Mouse (Mus musculus) lung, embryonic 15.5 days (tissue): ENCODE data around the gene Atp6v0a4. TPM values are rescaled to one million over a fixed set of nuclear protein-coding genes. Genes with fewer than 3 reads are reported as not detected.

ENCODE experiments used
- ATAC-seq: fragments of 200-750 bp; cut with Nextera tagmentation; 2 replicates; pipeline ENCODE4 v1.8.0; 2017; ENCODE audit warnings: moderate number of reproducible peaks, borderline replicate concordance; ENCODE audit not compliant: low FRiP score, low TSS enrichment; ENCODE audit errors: extremely low read depth
- H3K27ac ChIP-seq: fragments of 300-500 bp; sonication (generic); 2 replicates; pipeline ENCODE4 v1.5.1; 2015; ENCODE audit warnings: moderate library complexity, mild to moderate bottlenecking, inconsistent platforms
- H3K27me3 ChIP-seq: fragments of 300-500 bp; sonication (generic); 2 replicates; pipeline ENCODE4 v1.6.1; 2015; ENCODE audit warnings: inconsistent platforms
- H3K36me3 ChIP-seq: fragments of 300-500 bp; sonication (generic); 2 replicates; pipeline ENCODE4 v1.6.1; 2015; ENCODE audit warnings: inconsistent platforms
- H3K4me1 ChIP-seq: fragments of 300-500 bp; sonication (generic); 2 replicates; pipeline ENCODE4 v1.6.1; 2015; ENCODE audit warnings: inconsistent platforms
- H3K4me2 ChIP-seq: fragments of 300-500 bp; sonication (generic); 2 replicates; pipeline ENCODE4 v1.6.1; 2015; ENCODE audit warnings: inconsistent platforms, mild to moderate bottlenecking, moderate library complexity
- H3K4me3 ChIP-seq: fragments of 300-500 bp; sonication (generic); 2 replicates; pipeline ENCODE4 v1.5.1; 2015; ENCODE audit warnings: mild to moderate bottlenecking, inconsistent platforms
- H3K9ac ChIP-seq: fragments of 300-500 bp; sonication (generic); 2 replicates; pipeline ENCODE4 v1.6.1; 2015; ENCODE audit warnings: inconsistent platforms
- H3K9me3 ChIP-seq: fragments of 300-500 bp; sonication (generic); 2 replicates; pipeline ENCODE4 v1.6.1; 2016; ENCODE audit warnings: inconsistent platforms
- WGBS: fragments of 180-500 bp; shearing (Covaris S2); methylation state at CpG from one replicate; pipeline ENCODE4 v1.1.7; 2015; 5-methylcytosine and 5-hydroxymethylcytosine counted together
- polyA plus RNA-seq: library from polyadenylated mRNA; unstranded; fragments of >200 nt; fragmentation: Nextera tagmentation; extraction: Ambion mirVana; gene quantifications from 2 replicates; pipeline ENCODE4 v1.2.1, GENCODE M21; 2015

Atp6v0a4 gene
- polyA plus RNA-seq, 1 experiment from 2014 or later: 5.9 TPM

GRCm38 (mm10) chr6:38148626-38149025, 24.2 kb upstream of the Atp6v0a4 start:
- ATAC-seq: no peak
- Histone ChIP-seq H3K9me3 (no peaks in the 10 kb centered on the region), H3K27ac (no peak overlapping the region), H3K4me3 (no peak overlapping the region), H3K36me3 (0 out of 2 replicates have a peak, but pooled peaks cover 2% of the 10 kb centered on the region), H3K4me2 (no peak overlapping the region), H3K4me1 (peaks cover 30% of the 10 kb centered on the region), H3K9ac (no peak overlapping the region), H3K27me3 (no peaks in the 10 kb centered on the region)
- 88% methylated on average over 10 of the region's 10 CpGs for WGBS

GRCm38 (mm10) chr6:38147301-38147700, 22.9 kb upstream of the Atp6v0a4 start:
- ATAC-seq: no peak
- Histone ChIP-seq H3K27ac (no peak overlapping the region), H3K4me3 (no peak overlapping the region), H3K27me3 (no peaks in the 10 kb centered on the region), H3K36me3 (0 out of 2 replicates have a peak, but pooled peaks cover 2% of the 10 kb centered on the region), H3K9me3 (no peaks in the 10 kb centered on the region), H3K4me2 (no peak overlapping the region), H3K9ac (no peak overlapping the region), H3K4me1 (peaks cover 33% of the 10 kb centered on the region)
- 89% methylated on average over 5 of the region's 5 CpGs for WGBS

DNA sequence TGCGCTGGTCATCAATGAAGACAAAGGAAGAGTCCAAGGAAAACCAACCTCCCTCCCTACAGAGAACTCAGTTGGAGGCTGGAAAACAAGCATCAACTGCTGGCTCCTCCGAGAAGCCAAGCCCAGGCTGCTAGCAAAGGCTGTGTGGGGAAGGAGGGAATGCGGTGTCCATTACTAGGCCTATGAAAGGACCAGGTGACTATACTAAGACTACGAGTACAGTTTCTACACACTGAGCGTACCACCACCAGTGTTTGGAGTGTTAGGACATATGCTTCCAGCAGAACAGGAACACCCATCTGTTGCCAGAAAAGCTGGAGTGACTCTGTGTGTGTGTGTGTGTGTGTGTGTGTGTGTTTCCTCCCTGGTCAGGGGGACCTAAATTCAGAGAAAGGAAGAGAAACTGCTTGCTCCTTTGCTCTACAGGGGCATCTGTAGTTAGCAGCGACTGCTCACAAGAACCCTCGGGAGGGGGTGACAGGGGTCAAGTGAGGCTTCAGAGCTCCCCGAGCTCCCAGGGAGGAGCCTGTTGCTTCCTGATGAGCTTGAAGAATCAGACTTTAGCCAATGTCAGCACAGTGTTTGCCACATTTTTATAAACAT, 21.2 kb upstream of the Atp6v0a4 start:
- Histone ChIP-seq H3K4me1 (peaks cover 33% of the 10 kb centered on the region), H3K27me3 (no peaks in the 10 kb centered on the region), H3K4me2 (no peak overlapping the region), H3K4me3 (no peak overlapping the region), H3K36me3 (peaks cover 5% of the 10 kb centered on the region; the same call in 1 of the 2 replicates), H3K9ac (no peak overlapping the region), H3K27ac (peak overlapping the region; percentile 57), H3K9me3 (no peaks in the 10 kb centered on the region)
- WGBS: 47% methylated on average over 8 of the region's 8 CpGs
- peak; percentile 32; the same call in 1 of the 2 replicates for ATAC-seq

GRCm38 (mm10) chr6:38144161-38144998, 20.0 kb upstream of the Atp6v0a4 start:
- Histone ChIP-seq H3K4me3 (no peak overlapping the region), H3K9ac (no peak overlapping the region), H3K4me2 (no peak overlapping the region), H3K27me3 (no peaks in the 10 kb centered on the region), H3K4me1 (peaks cover 33% of the 10 kb centered on the region), H3K36me3 (peaks cover 5% of the 10 kb centered on the region; the same call in 1 of the 2 replicates), H3K9me3 (no peaks in the 10 kb centered on the region), H3K27ac (peak overlapping the region; percentile 57)
- peak; percentile 62; the same call in 1 of the 2 replicates for ATAC-seq
- WGBS: 36% methylated on average over 9 of the region's 9 CpGs

- Histone ChIP-seq H3K27ac (no peak overlapping the region), H3K9ac (no peak overlapping the region), H3K4me3 (no peak overlapping the region), H3K27me3 (no peaks in the 10 kb centered on the region), H3K36me3 (peaks cover 3% of the 10 kb centered on the region; the same call in 1 of the 2 replicates), H3K9me3 (no peaks in the 10 kb centered on the region), H3K4me2 (no peak overlapping the region), H3K4me1 (peaks cover 21% of the 10 kb centered on the region)
- 90% methylated on average over 9 of the region's 9 CpGs for WGBS
- no peak for ATAC-seq
Observed at GRCm38 (mm10) chr6:38140402-38140801, 16.0 kb upstream of the Atp6v0a4 start.

DNA sequence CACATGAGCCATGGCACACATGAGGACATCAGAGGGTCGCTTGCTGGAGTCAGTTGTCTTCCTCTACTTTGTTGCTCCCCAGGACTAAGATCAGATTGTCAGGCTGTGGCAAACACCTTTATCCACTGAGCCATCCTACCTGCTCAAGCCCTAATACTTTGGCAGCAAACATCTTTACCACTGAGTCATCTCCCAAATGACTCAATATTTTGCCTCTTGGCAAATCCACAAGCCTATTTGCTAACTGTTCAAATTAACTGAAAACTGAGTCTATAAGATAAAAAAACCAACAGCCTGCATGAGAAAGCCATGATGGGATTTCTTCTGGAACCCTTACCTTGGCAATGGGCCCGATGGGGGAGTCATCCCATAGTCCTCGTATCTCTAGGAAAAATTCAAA, 14.7 kb upstream of the Atp6v0a4 start:
- H3K9ac ChIP-seq: no peak overlapping the region
- H3K4me3 ChIP-seq: no peak overlapping the region
- no peaks in the 10 kb centered on the region for H3K9me3 ChIP-seq
- peaks cover 3% of the 10 kb centered on the region; the same call in 1 of the 2 replicates for H3K36me3 ChIP-seq
- no peaks in the 10 kb centered on the region for H3K27me3 ChIP-seq
- 80% methylated on average over 3 of the region's 3 CpGs for WGBS
- no peak for ATAC-seq
- H3K27ac ChIP-seq: no peak overlapping the region
- peaks cover 8% of the 10 kb centered on the region for H3K4me1 ChIP-seq
- no peak overlapping the region for H3K4me2 ChIP-seq

- H3K27me3 ChIP-seq: no peaks in the 10 kb centered on the region
- no peak overlapping the region for H3K4me3 ChIP-seq
- no peak overlapping the region for H3K9ac ChIP-seq
- 80% methylated on average over 8 of the region's 8 CpGs for WGBS
- H3K36me3 ChIP-seq: peaks cover 4% of the 10 kb centered on the region; the same call in 1 of the 2 replicates
- no peaks in the 10 kb centered on the region for H3K4me1 ChIP-seq
- no peaks in the 10 kb centered on the region for H3K9me3 ChIP-seq
- H3K4me2 ChIP-seq: no peak overlapping the region
- H3K27ac ChIP-seq: no peak overlapping the region
- no peak for ATAC-seq
Observed at GRCm38 (mm10) chr6:38134806-38135559, 10.6 kb upstream of the Atp6v0a4 start.

DNA sequence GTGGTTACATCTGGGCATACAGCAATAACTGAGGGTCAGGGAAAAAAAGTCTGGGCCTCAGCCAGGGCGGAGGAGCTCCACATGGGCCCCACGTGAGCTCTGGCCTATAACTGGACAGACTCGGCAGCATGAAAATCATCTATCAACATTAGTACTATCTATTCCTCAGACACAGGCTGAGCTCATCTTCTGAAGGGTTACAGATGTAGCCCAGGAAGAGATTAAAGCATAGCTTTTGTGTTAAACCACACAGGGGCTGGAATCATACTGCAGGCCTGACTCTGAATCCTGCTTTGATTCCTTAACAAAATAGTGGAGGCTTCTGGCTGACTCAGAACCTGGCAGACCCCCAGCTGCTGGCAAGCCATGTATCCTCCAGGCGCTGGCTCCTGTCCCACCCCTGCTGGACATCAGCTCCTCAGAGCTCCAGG, 7.4 kb upstream of the Atp6v0a4 start:
- H3K4me2 ChIP-seq: no peak overlapping the region
- no peak overlapping the region for H3K9ac ChIP-seq
- no peaks in the 10 kb centered on the region for H3K9me3 ChIP-seq
- 49% methylated on average over 4 of the region's 4 CpGs for WGBS
- H3K27me3 ChIP-seq: no peaks in the 10 kb centered on the region
- no peak overlapping the region for H3K4me3 ChIP-seq
- H3K27ac ChIP-seq: no peak overlapping the region; the same call in 1 of the 2 replicates
- no peak for ATAC-seq
- H3K36me3 ChIP-seq: peaks cover 17% of the 10 kb centered on the region; the same call in 1 of the 2 replicates
- H3K4me1 ChIP-seq: no peaks in the 10 kb centered on the region

DNA sequence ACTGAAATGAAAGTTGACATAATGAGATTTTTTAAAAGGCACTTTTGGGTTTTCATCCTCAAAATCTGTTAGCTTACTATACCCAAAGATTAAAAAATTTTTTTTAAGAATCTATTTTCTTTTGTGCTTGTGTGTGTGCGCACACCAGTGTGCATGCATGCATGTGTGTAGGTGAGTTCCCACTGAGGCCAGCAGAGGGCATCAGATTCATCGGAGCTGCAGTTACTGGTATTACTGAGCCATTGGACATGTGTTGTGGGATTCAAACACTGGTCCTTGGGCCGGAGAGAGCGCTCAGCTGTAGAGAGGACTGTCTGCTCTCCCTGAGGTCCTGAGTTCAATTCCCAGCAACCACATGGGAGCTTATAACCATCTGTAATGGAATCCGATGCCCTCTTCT, 5.5 kb upstream of the Atp6v0a4 start:
- no peaks in the 10 kb centered on the region for H3K4me1 ChIP-seq
- H3K4me2 ChIP-seq: no peak overlapping the region
- no peaks in the 10 kb centered on the region for H3K27me3 ChIP-seq
- H3K9ac ChIP-seq: no peak overlapping the region
- no peak overlapping the region for H3K27ac ChIP-seq
- no peak overlapping the region for H3K4me3 ChIP-seq
- ATAC-seq: no peak
- H3K9me3 ChIP-seq: no peaks in the 10 kb centered on the region
- WGBS: 94% methylated on average over 5 of the region's 5 CpGs
- H3K36me3 ChIP-seq: peaks cover 17% of the 10 kb centered on the region; the same call in 1 of the 2 replicates

DNA sequence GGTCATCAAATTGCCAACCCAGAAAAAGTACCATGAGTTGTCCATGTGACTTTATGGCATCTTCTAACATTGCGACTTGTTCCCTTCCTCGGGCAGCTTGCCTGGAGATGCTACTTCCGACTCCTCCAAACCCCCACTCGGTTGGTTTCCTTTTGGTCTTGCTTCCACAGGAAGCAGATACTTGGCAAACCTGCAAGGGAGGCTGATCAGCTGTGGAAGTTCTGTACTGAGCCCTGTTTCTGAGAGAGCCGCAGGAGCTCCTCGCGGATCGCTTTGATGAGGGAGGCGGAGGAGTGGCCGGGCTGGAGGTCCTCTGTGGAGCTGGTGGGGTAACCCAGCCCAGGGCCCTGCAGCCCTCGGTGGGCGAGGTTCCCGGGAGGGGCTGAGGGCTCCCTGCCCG, 3.7 kb upstream of the Atp6v0a4 start:
- no peak overlapping the region for H3K4me3 ChIP-seq
- H3K4me2 ChIP-seq: no peak overlapping the region
- WGBS: 78% methylated on average over 14 of the region's 14 CpGs
- no peak for ATAC-seq
- no peak overlapping the region for H3K27ac ChIP-seq
- no peaks in the 10 kb centered on the region for H3K27me3 ChIP-seq
- H3K36me3 ChIP-seq: peaks cover 17% of the 10 kb centered on the region; the same call in 1 of the 2 replicates
- H3K4me1 ChIP-seq: peaks cover 4% of the 10 kb centered on the region
- H3K9ac ChIP-seq: no peak overlapping the region
- no peaks in the 10 kb centered on the region for H3K9me3 ChIP-seq

GRCm38 (mm10) chr6:38125462-38125861, 1.1 kb upstream of the Atp6v0a4 start:
- Histone ChIP-seq H3K36me3 (peaks cover 17% of the 10 kb centered on the region; the same call in 1 of the 2 replicates), H3K27ac (no peak overlapping the region), H3K4me2 (no peak overlapping the region), H3K4me3 (no peak overlapping the region), H3K9ac (no peak overlapping the region), H3K9me3 (no peaks in the 10 kb centered on the region), H3K4me1 (peaks cover 9% of the 10 kb centered on the region), H3K27me3 (no peaks in the 10 kb centered on the region)
- no peak for ATAC-seq
- WGBS: 95% methylated on average over 3 of the region's 3 CpGs
